Mouse (Mus musculus) granulocyte monocyte progenitor cell, adult 5-6 weeks (primary cell): ENCODE results near the gene Supt16. TPM values are rescaled to one million over a fixed set of nuclear protein-coding genes. Genes with fewer than 3 reads are reported as not detected.

Experiments
- ATAC-seq: replicated peaks from 2 replicates; pipeline ENCODE4 v1.8.0; 2016; ENCODE audit warnings: mild to moderate bottlenecking, moderate TSS enrichment, inconsistent platforms; ENCODE audit not compliant: poor library complexity, severe bottlenecking
- total RNA-seq, 2 experiments: library from RNA; stranded (forward) in 1 of 2; stranded (reverse) in 1 of 2; fragments of 200-712, 200-1000 nt in 1 of 2; fragments of >200 nt in 1 of 2; fragmentation: Nextera tagmentation in 1 of 2; gene quantifications; 2 replicates each; pipeline ENCODE4 v1.2.3; 2014 to 2017

Supt16 gene
- total RNA-seq, 2 experiments from 2014 or later, result 91.5 to 229 TPM

DNA sequence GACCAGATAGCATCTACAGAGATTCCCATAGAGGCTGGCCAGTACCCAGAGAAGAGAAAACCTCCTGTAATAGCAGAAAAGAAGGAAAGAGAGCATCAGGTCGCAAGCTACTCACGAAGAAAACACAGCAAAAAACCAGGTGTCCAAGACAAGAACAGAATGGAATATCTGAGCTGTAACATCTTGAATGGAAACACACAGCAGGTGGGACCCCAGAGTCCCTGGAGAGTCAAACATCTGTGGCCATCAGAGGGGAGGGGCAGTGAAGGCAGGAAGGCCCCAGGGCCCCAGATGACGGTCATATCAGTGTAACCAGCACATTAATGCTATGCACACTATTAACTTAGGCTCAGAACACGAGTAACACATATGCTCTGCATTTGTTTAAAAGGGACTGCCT is 47.3 kb downstream of the Supt16 start:
- no peak for ATAC-seq

DNA sequence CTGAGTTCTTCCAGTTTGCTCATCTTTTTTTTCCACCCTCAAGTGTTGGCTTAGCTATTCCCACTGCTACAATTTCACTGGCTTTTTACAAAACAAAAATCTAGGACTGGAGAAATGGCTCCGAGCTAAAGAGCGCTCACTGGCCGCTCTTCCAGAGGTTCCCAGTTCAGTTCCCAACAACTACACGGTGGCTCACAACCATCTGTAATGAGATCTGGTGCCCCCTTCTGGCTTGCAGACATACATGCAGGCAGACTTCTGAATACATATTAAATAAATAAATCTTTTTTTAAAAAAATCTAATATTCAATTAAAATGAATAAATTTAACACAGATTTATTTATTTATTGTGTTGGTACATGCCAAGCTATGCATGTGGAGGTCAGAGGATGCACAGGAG is 50.7 kb downstream of the Supt16 start:
- peak; percentile 36 for ATAC-seq

DNA sequence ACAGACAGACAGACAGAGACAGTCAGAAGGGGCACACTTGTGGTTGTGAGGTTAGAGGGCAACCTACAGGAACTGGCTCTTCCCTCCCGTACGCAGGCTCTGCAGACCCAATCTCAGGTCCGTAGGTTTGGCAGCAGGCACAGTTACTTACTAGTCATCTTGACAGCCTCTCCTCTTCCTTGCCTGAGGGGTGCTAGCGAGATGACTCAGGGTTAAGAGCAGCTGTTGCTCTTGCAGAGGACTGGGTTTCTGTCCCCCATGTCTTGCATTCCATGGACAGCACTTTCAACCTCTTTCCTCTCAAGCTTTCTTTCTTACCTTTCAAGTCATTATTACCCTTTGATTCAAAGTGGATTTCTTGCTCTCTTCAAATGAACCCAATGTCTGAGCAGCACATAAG is 53.1 kb downstream of the Supt16 start:
- no peak for ATAC-seq

DNA sequence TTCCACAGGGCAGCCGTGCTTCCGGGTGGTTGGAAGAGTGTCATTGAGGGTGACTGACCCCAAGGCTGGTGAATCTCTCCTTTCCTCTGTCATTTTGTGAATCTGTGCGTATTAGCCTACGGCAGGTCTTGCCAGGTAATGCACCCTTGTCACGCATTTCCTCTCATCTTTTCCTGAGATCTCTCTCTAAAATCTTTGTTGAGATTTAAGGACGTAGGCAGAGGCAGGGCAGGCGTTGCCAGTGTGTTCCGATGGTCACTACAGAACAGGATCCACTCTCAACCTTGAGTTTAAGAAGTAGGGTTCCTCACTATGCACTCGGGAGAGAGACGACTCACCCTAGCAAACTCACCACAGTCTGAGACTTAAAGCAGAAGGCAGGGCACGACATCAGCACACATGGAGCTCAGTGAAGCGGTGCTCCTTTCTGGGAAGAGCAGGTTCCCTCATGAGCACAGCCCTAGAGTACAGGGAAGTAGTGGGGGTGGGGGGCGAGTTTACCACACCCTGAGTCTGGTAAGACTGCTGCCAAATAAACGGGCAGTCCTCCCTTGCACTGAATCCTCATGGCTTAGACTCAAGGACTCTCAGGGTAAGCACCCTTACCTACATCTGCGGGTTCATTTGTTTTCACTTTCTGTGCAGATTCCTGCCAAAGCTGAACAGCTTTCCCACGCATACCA is 55.6 kb downstream of the Supt16 start:
- ATAC-seq, result peak; percentile 61

DNA sequence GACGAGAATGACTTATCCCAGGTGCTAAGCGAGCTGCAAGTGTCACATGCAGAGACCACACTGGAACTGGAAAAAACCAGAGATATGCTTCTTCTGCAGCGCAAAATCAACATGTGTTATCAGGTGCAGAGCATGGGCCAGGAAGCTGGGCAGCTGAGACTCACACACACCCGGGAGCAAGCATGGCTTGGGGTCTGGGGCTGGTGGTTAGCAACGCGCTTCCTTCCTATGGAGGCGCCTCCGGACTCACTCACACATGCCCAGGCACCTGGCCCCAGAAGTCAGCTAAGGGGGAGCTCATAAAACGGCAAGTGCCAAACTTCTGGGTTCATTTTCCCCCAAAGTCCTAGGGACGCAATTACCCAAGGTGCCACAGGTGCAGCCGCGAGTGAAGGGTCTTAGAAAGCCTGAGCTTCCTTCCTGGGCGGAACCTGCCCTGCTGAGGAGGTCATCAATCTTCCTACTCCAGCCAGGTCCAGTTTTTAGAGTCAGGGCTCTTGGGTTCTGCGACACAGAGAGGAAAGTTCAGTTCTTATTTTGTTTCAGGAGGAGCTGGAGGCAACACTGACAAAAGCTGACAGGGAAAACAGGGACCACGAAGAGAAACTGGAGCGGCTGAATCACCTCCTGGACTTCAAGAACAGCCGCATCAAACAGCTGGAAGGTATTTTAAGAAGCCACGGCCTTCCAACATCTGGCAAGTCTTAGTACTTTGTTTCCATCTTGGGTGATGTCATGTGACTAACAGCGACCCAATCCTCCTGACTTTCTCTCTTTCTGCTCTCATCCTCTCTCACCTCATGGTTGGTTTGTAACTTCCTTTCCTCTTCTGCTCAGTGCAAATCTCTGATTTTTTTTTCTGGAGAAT is 56.4 kb downstream of the Supt16 start:
- peak; percentile 65 for ATAC-seq

DNA sequence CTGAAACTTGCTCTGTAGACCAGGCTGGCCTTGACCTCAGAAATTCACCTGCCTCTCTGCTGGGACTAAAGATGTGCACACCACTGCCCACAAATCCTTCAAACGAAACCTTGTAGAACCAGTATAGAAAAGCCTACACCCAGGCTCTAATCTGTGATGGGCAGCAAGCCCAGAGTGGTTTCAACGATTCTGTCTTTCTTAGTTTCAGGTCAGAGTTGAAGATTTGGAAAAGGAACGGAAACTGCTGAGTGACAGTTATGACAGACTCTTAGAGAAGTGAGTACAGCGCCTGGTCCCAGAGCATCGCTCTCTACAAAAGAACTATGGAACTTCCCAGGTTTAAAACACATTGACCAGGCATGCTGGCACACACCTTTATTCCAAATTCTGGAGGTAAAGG is 63.6 kb downstream of the Supt16 start:
- ATAC-seq, result peak; percentile 97

DNA sequence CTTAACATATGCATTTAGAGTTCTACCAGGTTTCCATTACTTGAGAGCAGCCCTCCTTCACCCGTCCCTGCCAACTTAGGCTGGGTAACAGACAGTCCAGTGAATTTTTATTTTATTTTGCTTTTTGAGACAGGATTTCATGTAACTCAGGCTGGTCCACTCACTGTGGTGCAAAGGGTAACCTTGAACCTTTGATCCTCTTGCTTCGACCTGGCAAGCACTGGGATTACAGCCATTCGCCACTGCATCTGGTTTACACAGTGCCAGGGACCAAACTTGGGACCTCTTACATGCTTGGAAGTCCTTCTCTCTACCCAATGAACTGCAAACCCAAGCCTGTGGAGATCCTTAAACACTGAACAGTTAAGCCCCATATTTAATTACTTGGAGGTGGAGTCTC is 72.6 kb downstream of the Supt16 start:
- no peak for ATAC-seq

DNA sequence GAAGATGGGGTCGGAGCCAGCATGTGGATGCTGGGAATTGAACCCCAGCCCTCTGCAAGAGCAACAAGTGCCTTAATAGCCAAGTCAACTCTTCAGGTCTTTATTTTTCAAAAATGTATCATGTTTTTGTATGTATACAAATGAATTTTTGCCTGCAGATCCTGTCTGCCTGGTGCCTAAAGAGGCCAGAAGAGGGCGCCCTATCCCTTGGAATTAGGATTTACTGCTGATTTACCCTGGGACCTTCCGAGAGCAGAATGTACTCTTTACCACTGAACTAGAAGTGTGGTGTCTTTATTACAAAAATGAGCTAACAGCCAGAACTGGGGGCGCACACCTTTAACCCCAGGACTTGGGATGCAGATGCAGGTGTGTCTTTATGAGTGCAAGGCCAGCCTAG is 73.3 kb downstream of the Supt16 start:
- peak; percentile 51 for ATAC-seq

DNA sequence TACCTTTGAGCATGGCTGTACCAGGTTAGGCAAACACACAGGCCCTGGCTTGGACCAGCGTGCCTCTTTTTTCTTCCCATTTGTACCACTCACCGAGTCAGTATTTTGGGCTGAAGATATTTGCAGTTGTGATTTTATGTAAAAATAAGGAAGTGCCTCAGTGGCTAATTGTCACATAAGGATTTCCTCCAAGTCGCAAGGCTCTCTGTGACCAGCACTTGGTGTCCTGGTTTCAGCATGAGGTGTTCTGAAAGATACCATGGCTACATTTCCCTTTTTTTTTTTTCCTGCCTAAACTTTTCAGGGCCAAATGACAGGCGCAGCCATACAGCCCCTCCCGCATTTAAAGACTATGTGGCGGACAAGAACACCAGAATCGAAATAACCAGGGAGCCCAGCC is 77.0 kb downstream of the Supt16 start:
- ATAC-seq, result peak; percentile 67

DNA sequence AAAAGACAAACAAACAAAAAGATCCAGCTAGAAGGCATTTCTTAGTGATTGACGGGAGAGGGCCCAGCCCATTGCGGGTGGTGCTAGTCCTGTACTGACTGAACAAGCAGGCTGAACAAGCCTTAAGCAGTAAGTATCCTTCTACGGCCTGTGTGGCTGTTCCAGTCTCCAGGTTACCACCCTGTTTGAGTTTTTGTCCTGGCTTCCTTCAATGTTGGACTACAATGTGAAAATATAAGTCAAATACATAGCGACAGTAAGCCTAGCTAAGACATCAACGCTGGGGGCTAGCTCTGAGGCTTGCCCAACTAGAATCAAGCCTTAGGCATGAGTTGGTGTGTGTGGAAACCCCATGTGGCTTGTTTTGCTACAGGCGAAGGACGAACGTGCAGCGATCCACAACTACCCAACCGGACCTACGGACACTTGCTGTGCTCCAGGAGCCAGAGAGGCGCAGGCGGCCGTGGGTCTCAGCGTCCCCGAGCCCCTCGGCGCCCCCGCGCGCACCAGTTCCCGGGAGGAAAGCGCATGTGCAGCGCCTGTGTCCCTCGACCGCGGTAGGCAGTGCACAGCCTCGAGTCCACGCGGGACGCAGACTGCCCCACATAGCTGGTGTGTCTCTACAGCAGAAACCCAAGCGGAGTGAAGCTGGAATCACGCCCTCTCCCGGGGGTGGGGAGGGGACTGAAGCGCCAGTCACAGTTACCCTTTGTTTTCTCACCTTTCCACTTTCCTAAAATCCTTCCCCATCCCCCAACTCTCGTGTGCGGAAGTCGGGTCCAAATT is 78.2 kb downstream of the Supt16 start:
- ATAC-seq, result peak; percentile 59

DNA sequence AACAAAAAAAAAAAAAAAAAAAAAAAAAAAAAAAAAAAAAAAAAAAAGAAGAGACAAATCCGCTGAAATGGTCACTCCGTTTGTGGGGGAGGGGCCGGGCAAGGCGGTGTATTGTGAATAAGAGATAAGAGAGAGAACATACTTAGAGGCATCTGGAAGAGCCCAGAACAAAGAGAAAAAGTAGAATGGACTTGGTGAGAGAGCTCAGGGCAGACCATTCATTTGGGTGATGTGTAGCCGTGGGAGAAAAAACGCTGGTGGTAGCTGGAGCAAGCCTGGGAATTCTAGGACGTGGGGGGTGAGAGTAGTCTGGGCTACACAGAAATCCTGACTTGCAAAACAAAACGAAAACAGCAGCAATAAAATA is 78.8 kb downstream of the Supt16 start:
- no peak for ATAC-seq

DNA sequence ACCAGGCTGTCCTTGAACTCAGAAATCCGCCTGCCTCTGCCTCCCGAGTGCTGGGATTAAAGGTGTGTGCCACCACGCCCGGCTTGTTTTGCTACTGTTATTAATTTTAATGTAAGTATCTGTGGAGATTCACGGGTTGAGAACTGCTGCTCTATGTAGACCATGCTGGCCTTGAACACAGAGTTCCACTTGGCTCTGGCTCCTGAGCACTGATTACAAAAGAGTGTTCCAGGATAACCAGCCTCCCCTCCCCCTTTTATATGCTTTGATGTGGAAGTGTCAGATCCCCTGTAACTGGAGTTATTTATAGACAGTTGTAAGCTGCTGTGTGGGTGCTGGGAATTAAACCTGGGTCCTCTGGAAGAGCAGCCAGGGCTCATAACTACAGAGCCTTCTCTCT is 80.0 kb downstream of the Supt16 start:
- no peak for ATAC-seq

DNA sequence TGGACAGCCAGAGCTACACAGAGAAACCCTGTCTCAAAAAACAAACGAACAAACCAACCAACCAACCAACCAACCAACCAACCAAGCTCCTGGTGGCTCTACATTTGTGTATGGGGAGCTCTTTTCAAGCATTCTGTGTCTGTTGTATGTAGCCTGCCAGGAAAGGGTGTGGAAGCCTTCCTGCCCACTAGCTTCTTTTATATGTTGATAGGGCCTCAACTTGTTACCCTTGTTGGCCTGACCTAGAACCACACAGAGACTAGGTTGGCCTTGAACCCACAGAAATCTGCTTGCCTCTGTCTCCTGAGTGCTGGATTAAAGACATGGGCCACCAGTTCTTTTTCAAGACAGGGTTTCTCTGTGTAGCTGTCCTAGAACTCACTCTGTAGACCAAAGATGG is 83.1 kb downstream of the Supt16 start:
- ATAC-seq, result no peak

Other genes with a start within 250 kb of the Supt16 start
- 8.6 and 14.9 TPM in 2 replicates for gene Arhgef40, start 212.7 kb downstream of the Supt16 start, total RNA-seq (2014; fragmentation: Nextera tagmentation)
- 10.8 and 11.4 TPM in 2 replicates for gene Arhgef40, start 212.7 kb downstream of the Supt16 start, total RNA-seq (2017)
- not detected in 2 replicates for gene Tmem253, start 181.8 kb downstream of the Supt16 start, total RNA-seq (2014; fragmentation: Nextera tagmentation)
- not detected in 2 replicates for gene Tmem253, start 181.8 kb downstream of the Supt16 start, total RNA-seq (2017)
- gene Zfp219, start 176.7 kb downstream of the Supt16 start, total RNA-seq (2014; fragmentation: Nextera tagmentation), result 11.3 and 20.1 TPM in 2 replicates
- gene Zfp219, start 176.7 kb downstream of the Supt16 start, total RNA-seq (2017), result 13.6 and 17.0 TPM in 2 replicates
- gene Olfr221, start 155.0 kb downstream of the Supt16 start, total RNA-seq (2014; fragmentation: Nextera tagmentation), result not detected in 2 replicates
- gene Olfr221, start 155.0 kb downstream of the Supt16 start, total RNA-seq (2017), result not detected in 2 replicates
- 362 and 404 TPM in 2 replicates for gene Hnrnpc, start 93.4 kb downstream of the Supt16 start, total RNA-seq (2014; fragmentation: Nextera tagmentation)
- gene Hnrnpc, start 93.4 kb downstream of the Supt16 start, total RNA-seq (2017), result 637 and 667 TPM in 2 replicates
- 7.4 and 10.8 TPM in 2 replicates for gene Rpgrip1, start 86.7 kb downstream of the Supt16 start, total RNA-seq (2014; fragmentation: Nextera tagmentation)
- 4.5 and 4.8 TPM in 2 replicates for gene Rpgrip1, start 86.7 kb downstream of the Supt16 start, total RNA-seq (2017)
- gene Chd8, start 60.4 kb upstream of the Supt16 start, total RNA-seq (2014; fragmentation: Nextera tagmentation), result 71.1 and 96.4 TPM in 2 replicates
- gene Chd8, start 60.4 kb upstream of the Supt16 start, total RNA-seq (2017), result 60.1 and 63.5 TPM in 2 replicates
- 44.1 and 47.1 TPM in 2 replicates for gene Tox4, start 81.7 kb upstream of the Supt16 start, total RNA-seq (2014; fragmentation: Nextera tagmentation)
- gene Tox4, start 81.7 kb upstream of the Supt16 start, total RNA-seq (2017), result 43.1 and 45.9 TPM in 2 replicates
- 10.5 and 21.9 TPM in 2 replicates for gene Rab2b, start 82.1 kb upstream of the Supt16 start, total RNA-seq (2014; fragmentation: Nextera tagmentation)
- 4.1 and 8.7 TPM in 2 replicates for gene Rab2b, start 82.1 kb upstream of the Supt16 start, total RNA-seq (2017)
- 47.6 and 54.5 TPM in 2 replicates for gene Mettl3, start 107.7 kb upstream of the Supt16 start, total RNA-seq (2014; fragmentation: Nextera tagmentation)
- gene Mettl3, start 107.7 kb upstream of the Supt16 start, total RNA-seq (2017), result 33.6 and 33.7 TPM in 2 replicates
- gene Sall2, start 131.3 kb upstream of the Supt16 start, total RNA-seq (2014; fragmentation: Nextera tagmentation), result 0.45 TPM in 1 of 2 replicates, not detected in the other
- 0.39 and 0.46 TPM in 2 replicates for gene Sall2, start 131.3 kb upstream of the Supt16 start, total RNA-seq (2017)
- not detected in 2 replicates for gene Olfr1513, start 159.0 kb upstream of the Supt16 start, total RNA-seq (2014; fragmentation: Nextera tagmentation)
- not detected in 2 replicates for gene Olfr1513, start 159.0 kb upstream of the Supt16 start, total RNA-seq (2017)
- gene Olfr1512, start 181.8 kb upstream of the Supt16 start, total RNA-seq (2014; fragmentation: Nextera tagmentation), result not detected in 2 replicates
- gene Olfr1512, start 181.8 kb upstream of the Supt16 start, total RNA-seq (2017), result not detected in 2 replicates
- gene Olfr1511, start 200.0 kb upstream of the Supt16 start, total RNA-seq (2014; fragmentation: Nextera tagmentation), result not detected in 2 replicates
- not detected in 2 replicates for gene Olfr1511, start 200.0 kb upstream of the Supt16 start, total RNA-seq (2017)
- gene Olfr1510, start 217.0 kb upstream of the Supt16 start, total RNA-seq (2014; fragmentation: Nextera tagmentation), result not detected in 2 replicates
- not detected in 2 replicates for gene Olfr1510, start 217.0 kb upstream of the Supt16 start, total RNA-seq (2017)
- gene Olfr1509, start 245.6 kb upstream of the Supt16 start, total RNA-seq (2014; fragmentation: Nextera tagmentation), result not detected in 2 replicates
- gene Olfr1509, start 245.6 kb upstream of the Supt16 start, total RNA-seq (2017), result not detected in 2 replicates